Mouse (Mus musculus): ENCODE results near the gene Abtb2. TPM values are rescaled to one million over a fixed set of nuclear protein-coding genes. Genes with fewer than 3 reads are reported as not detected.

The Abtb2 gene
- polyA plus RNA-seq, 1 experiment from 2014 or later, result 2.1 TPM

DNA sequence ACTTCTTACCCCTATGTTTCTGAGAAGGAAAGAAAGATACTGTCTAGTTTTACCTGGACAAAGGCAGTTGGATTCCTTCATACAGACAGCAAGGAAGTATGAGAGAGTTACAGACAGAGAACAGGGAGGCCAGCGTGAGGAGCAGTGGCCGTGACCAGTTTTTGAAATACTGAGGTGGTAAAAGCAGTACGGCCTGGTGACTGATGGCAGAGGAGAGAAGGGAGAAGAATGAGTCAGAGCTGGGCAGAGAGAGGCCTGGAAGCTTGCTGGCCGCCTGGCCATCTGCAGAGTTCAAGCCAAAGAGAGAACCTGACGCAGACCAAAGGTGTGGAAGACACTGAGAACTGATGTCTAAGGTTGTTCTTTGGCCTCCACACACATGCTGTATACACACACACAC, 109.3 kb downstream of the Abtb2 start:
- WGBS (ENCODE audit: insufficient replicate concordance), result 74% methylated on average over 5 of the region's 5 CpGs
- peaks cover 18% of the 10 kb centered on the region; the same call in 1 of the 2 replicates for H3K4me1 ChIP-seq (ENCODE audit: insufficient read depth)
- H3K27me3 ChIP-seq (ENCODE audit: insufficient read depth, low read length), result no peaks in the 10 kb centered on the region
- DNase-seq (no peak), ATAC-seq (no peak)
- no peak overlapping the region for H3K27ac ChIP-seq (ENCODE audit: low read depth)
- H3K9me3 ChIP-seq (ENCODE audit: low read length), result no peaks in the 10 kb centered on the region
- H3K4me2 ChIP-seq (ENCODE audit: low read depth, low read length), result no peak overlapping the region
- TF ChIP-seq CTCF (IDR thresholded peaks at IDR 0.05; ENCODE audit: low read depth) (no peak), EP300 (IDR thresholded peaks at IDR 0.05; ENCODE audit: low read depth) (no peak)
- H3K4me3 ChIP-seq (ENCODE audit: low read depth, low read length), result no peak overlapping the region
- H3K36me3 ChIP-seq (replicated peaks; ENCODE audit: insufficient read depth, low read length), result no peaks in the 10 kb centered on the region
- no peak overlapping the region for H3K9ac ChIP-seq (replicated peaks)

DNA sequence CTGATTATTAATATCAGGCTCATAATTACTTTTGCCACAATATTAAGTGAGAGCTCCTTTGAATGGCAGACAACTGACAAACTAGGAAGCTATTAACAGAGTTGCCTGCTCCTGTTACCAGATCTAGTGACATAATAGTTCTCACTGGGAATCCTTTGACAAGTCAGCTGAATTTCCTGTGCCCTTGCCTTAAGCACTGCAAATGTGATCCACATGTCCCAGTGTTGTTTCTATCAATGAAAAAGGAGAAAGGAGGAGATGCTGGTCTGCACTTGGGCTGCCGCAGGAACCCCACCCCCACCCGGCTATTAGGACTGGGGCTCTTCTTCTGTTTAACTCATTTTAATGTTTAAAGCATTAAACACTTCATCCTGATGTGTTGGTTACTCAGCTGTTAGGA, 110.7 kb downstream of the Abtb2 start:
- no peak overlapping the region for H3K9ac ChIP-seq (replicated peaks)
- H3K9me3 ChIP-seq (ENCODE audit: low read length), result no peaks in the 10 kb centered on the region
- no peak overlapping the region for H3K4me3 ChIP-seq (ENCODE audit: low read depth, low read length)
- no peaks in the 10 kb centered on the region for H3K27me3 ChIP-seq (ENCODE audit: insufficient read depth, low read length)
- H3K27ac ChIP-seq (ENCODE audit: low read depth), result no peak overlapping the region
- DNase-seq, result no peak
- no peak for ATAC-seq
- H3K4me1 ChIP-seq (ENCODE audit: insufficient read depth), result peaks cover 21% of the 10 kb centered on the region; the same call in 1 of the 2 replicates
- no peaks in the 10 kb centered on the region for H3K36me3 ChIP-seq (replicated peaks; ENCODE audit: insufficient read depth, low read length)
- TF ChIP-seq CTCF (IDR thresholded peaks at IDR 0.05; ENCODE audit: low read depth) (no peak), EP300 (IDR thresholded peaks at IDR 0.05; ENCODE audit: low read depth) (no peak)
- 70% methylated on average over 2 of the region's 2 CpGs for WGBS (ENCODE audit: insufficient replicate concordance)
- H3K4me2 ChIP-seq (ENCODE audit: low read depth, low read length), result no peak overlapping the region

DNA sequence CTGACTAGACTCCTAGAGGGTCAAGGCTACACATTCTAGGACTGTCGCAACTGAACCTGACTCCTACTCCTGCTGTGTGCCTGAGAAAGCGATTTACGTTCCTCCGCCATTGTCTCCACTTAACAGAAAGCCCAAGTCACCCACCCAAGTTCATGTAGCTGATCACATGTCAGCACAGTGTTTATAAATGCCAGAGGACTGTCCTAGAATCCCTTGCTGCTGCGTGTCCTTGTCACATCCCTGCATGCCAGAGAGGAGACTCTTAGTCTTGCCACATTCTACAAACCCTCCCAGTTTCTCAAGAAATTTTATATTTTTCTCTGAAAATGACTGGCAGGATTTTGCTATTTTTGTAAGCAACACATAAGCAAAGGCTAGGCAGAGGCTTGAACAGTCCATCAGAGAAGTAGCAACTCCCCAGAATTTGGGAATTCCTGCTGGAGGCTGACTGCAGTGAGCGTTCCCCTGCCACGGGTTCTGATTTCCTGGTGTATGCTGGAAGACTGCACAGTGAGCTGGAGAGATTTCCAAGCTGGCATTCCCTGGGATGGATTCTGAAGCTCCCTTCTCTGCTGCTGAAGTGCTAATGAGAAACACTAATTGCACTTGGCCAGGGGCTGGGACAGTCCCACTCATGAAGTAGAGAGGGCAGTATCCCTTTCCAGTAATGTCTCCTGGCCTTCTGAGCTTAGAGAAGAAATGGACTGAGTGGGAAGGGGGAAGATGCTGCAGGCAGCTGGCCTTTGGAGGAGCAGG, 111.7 kb downstream of the Abtb2 start:
- H3K27ac ChIP-seq (ENCODE audit: low read depth), result no peak overlapping the region
- ATAC-seq, result no peak
- H3K9ac ChIP-seq (replicated peaks), result no peak overlapping the region
- DNase-seq, result no peak
- H3K36me3 ChIP-seq (replicated peaks; ENCODE audit: insufficient read depth, low read length), result no peaks in the 10 kb centered on the region
- no peaks in the 10 kb centered on the region for H3K9me3 ChIP-seq (ENCODE audit: low read length)
- 83% methylated on average over 7 of the region's 7 CpGs for WGBS (ENCODE audit: insufficient replicate concordance)
- no peak overlapping the region for H3K4me3 ChIP-seq (ENCODE audit: low read depth, low read length)
- no peak for TF ChIP-seq EP300 (IDR thresholded peaks at IDR 0.05; ENCODE audit: low read depth)
- TF ChIP-seq CTCF (IDR thresholded peaks at IDR 0.05; ENCODE audit: low read depth), result no peak
- no peak overlapping the region for H3K4me2 ChIP-seq (ENCODE audit: low read depth, low read length)
- H3K4me1 ChIP-seq (ENCODE audit: insufficient read depth), result peaks cover 22% of the 10 kb centered on the region
- no peaks in the 10 kb centered on the region for H3K27me3 ChIP-seq (ENCODE audit: insufficient read depth, low read length)

DNA sequence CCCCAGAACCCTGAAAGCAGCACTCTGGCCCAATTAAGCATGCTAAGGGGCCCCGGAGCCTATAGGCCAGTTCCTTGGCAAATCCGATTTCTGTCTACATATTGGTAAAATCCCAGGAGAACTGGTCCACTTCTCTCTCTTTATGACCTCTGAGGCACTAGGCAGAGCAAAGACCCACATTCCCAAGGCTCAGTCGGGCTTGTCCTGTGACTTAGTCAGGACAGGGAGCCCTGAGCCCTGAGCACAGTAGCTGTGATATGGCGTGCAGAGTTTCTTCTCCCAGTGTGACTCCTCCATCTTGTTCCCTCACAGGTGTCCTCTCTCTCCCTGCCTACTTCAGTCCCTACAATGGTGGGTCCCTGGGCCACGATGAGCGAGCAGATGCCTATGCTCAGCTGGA, 112.3 kb downstream of the Abtb2 start:
- H3K9ac ChIP-seq (replicated peaks), result no peak overlapping the region

DNA sequence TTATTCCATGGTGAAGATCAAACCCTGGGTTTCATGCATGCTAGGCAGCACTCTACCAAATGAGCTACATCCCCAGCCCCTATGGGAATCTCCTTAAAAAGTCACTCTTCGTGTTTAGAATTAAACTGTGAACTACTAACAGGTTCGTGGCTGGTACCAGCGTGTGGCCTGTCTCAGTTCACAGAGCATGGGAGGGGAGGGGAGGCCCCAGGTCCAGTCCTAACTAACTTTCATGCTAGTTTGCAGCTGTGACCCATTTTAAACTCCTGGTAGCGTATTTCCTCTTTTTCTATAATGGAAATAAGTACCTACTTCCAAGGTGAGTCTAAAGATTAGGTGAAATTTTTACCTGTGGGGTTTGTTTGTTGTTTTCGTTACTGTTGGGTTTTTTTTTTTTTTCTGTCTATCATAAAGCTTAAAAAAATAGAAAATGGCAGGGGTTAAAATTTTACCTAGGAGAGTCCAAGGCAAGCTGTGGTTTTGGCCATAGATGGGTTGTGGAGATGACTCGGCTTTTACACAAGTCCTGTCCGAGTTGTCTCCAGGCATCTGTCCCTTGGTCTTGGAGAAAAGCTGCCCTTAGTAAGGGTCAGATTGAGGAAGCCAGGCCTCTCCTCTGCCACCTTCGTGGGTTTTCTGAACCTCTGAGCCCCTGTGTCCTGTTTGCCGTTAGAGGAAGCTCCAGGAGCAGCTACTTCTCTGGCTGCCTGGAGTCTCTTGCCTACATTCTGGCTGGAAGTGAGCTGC, 114.4 kb downstream of the Abtb2 start:
- no peak overlapping the region for H3K4me2 ChIP-seq (ENCODE audit: low read depth, low read length)
- H3K36me3 ChIP-seq (replicated peaks; ENCODE audit: insufficient read depth, low read length), result no peaks in the 10 kb centered on the region
- WGBS (ENCODE audit: insufficient replicate concordance), result 48% methylated on average over 9 of the region's 9 CpGs
- no peaks in the 10 kb centered on the region for H3K27me3 ChIP-seq (ENCODE audit: insufficient read depth, low read length)
- H3K27ac ChIP-seq (ENCODE audit: low read depth), result no peak overlapping the region
- H3K9ac ChIP-seq (replicated peaks), result no peak overlapping the region
- peaks cover 28% of the 10 kb centered on the region for H3K4me1 ChIP-seq (ENCODE audit: insufficient read depth)
- TF ChIP-seq EP300 (IDR thresholded peaks at IDR 0.05; ENCODE audit: low read depth), result no peak
- TF ChIP-seq CTCF (IDR thresholded peaks at IDR 0.05; ENCODE audit: low read depth), result no peak
- H3K4me3 ChIP-seq (ENCODE audit: low read depth, low read length), result no peak overlapping the region
- DNase-seq (no peak), ATAC-seq (no peak)
- H3K9me3 ChIP-seq (ENCODE audit: low read length), result no peaks in the 10 kb centered on the region

More for the DNA sequence above, 112.3 kb downstream of the Abtb2 start:
- H3K27me3 ChIP-seq (ENCODE audit: insufficient read depth, low read length), result no peaks in the 10 kb centered on the region
- WGBS (ENCODE audit: insufficient replicate concordance), result 78% methylated on average over 6 of the region's 6 CpGs
- DNase-seq (no peak), ATAC-seq (no peak)
- no peak for TF ChIP-seq CTCF (IDR thresholded peaks at IDR 0.05; ENCODE audit: low read depth)
- no peak for TF ChIP-seq EP300 (IDR thresholded peaks at IDR 0.05; ENCODE audit: low read depth)
- H3K4me3 ChIP-seq (ENCODE audit: low read depth, low read length), result no peak overlapping the region
- H3K27ac ChIP-seq (ENCODE audit: low read depth), result no peak overlapping the region
- H3K9me3 ChIP-seq (ENCODE audit: low read length), result no peaks in the 10 kb centered on the region
- peaks cover 22% of the 10 kb centered on the region for H3K4me1 ChIP-seq (ENCODE audit: insufficient read depth)
- H3K4me2 ChIP-seq (ENCODE audit: low read depth, low read length), result no peak overlapping the region
- H3K36me3 ChIP-seq (replicated peaks; ENCODE audit: insufficient read depth, low read length), result no peaks in the 10 kb centered on the region

DNA sequence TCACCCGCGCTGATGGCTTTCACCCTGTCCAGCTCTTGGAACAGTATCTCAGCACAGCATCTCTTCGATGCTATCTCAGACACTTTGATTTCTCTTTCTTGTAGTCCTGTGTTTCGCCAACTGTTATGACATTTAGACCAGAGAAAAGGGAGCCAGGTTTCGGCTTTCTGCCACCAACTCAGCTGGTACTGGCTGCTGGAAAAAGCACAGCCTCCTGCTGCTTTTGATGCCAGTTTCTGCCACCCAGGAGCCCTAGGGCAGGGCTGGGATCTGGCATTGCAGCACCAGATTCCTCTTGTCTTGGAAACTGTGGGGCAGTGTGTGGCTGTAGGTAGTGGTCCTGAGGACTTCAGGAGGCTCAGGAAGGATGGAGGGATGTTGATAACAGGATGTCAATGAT, 115.0 kb downstream of the Abtb2 start:
- Histone ChIP-seq H3K4me2 (ENCODE audit: low read depth, low read length) (no peak overlapping the region), H3K27me3 (ENCODE audit: insufficient read depth, low read length) (no peaks in the 10 kb centered on the region), H3K9me3 (ENCODE audit: low read length) (no peaks in the 10 kb centered on the region), H3K9ac (replicated peaks) (no peak overlapping the region), H3K4me1 (ENCODE audit: insufficient read depth) (peaks cover 26% of the 10 kb centered on the region), H3K36me3 (replicated peaks; ENCODE audit: insufficient read depth, low read length) (no peaks in the 10 kb centered on the region), H3K4me3 (ENCODE audit: low read depth, low read length) (no peak overlapping the region), H3K27ac (ENCODE audit: low read depth) (no peak overlapping the region)
- ATAC-seq (no peak), DNase-seq (no peak)
- TF ChIP-seq CTCF (IDR thresholded peaks at IDR 0.05; ENCODE audit: low read depth) (no peak), EP300 (IDR thresholded peaks at IDR 0.05; ENCODE audit: low read depth) (no peak)
- WGBS (ENCODE audit: insufficient replicate concordance), result 63% methylated on average over 5 of the region's 5 CpGs
